Mouse (Mus musculus) natural killer cell, adult 2 months (primary cell): ENCODE data around the gene Sipa1.
"Not testable (repeated sequence)": the region's sequence is repeated elsewhere in the genome, so short reads cannot be mapped to it uniquely, and the experiment has no call there.

Experiments
- DNase-seq, 2 experiments: peaks; one replicate each; pipeline ENCODE4 v3.0.0; 2022; ENCODE audit warnings: low spot score in 2 of 2

Gene Sipa1

DNA sequence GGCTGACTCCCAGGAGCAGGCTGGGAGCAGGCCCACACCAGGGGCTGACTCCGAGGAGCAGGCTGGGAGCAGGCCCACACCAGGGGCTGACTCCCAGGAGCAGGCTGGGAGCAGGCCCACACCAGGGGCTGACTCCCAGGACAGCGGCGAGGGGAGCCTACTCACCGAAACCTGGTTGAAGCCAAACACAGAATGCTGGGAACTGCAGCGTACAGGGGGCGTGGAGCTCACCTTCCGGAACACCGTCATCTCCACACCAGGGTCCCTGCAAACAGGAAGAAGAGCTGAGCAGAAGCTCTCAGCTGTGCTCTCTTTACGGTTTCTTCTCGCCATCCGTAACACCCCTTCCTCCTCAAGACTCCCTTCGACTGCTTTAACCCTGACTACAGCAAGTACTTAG, 23.4 kb upstream of the Sipa1 start:
- not testable (repeated sequence) for DNase-seq

- DNase-seq, result no peak
Measured at GRCm38 (mm10) chr19:5686437-5686836, 22.9 kb upstream of the Sipa1 start.

GRCm38 (mm10) chr19:5685861-5686260, 22.4 kb upstream of the Sipa1 start:
- no peak for DNase-seq

- DNase-seq, result no peak
Measured at GRCm38 (mm10) chr19:5685431-5685830, 21.9 kb upstream of the Sipa1 start.

DNA sequence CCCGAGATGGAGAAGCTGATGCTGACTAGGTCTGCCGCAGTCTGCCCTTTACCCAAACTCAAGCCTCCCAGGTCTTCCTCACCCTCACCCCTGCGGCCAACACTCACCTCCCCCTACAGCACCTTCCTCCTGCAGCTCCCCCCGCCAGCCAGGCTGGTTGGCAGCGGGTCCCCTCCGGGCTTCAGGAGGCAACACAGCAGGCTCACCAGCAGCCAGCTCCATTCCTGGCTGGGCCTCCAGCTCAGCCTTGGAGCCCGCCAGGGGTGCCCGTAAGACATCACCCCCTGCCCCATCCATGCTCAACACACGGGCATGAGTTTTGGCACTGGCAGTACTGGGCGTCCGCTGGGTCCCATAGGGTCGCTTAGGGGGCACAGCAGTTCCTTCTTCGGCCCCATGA, 21.5 kb upstream of the Sipa1 start:
- DNase-seq, result no peak

DNA sequence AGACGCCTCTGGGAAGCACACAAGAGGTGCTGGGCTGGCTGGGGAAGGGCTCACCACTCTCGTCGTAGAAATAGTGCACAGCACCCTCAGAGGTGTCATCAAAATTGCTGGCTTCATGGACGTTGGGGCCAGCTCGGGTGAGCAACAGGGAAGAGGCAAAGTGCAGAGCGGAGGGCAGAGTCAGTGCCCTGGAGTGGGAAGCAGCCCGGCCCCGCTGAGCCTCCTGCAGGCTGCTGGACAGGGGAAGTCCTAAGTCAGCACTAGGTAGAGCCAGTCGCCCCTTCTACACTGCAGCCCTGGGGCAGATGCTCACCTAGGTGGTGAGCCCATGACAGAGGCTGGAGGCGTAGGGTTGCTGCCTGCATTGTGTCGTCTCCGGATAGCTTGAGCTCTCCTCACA, 20.7 kb upstream of the Sipa1 start:
- DNase-seq, result no peak

DNA sequence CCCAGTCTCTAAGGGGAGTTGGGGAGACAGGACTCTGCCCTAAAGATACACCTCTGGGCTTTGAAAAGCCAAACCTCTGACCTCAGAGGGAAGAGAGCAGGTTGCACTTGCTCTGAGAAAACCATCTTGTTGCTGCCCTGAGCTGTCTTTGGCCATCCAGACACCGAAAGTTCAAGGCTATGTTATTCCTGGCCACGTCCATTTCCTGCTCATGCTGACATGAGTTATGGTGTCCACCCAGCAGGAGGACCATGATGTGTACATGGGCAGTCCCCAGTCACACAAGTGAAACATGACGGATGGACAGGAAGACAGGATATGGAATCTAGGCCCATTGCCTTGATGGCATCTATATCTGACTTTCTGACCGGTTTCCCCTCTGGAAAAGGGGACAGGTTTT, 16.9 kb upstream of the Sipa1 start:
- DNase-seq, result no peak

- no peak for DNase-seq
Measured at GRCm38 (mm10) chr19:5668372-5668771, 4.9 kb upstream of the Sipa1 start.

DNA sequence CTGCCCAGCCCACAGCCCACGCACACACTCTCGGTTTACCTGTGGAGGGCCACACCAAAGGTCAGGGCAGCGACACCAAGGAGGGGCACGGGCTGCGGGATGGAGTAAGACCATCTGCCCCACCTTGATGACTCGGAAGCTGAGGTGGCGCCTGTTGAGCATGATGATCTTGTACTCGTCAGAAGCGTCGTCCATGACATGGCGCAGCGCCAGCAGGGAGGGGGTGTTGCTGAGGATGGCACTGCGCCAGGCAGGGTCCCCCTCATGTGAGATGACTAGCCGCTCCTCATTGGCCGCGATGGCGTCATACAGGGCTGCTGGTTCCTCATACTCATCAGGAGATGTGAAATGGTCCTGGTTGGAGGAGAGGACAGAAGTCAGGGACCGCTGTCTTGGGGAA, 2.9 kb upstream of the Sipa1 start:
- DNase-seq, result no peak

DNA sequence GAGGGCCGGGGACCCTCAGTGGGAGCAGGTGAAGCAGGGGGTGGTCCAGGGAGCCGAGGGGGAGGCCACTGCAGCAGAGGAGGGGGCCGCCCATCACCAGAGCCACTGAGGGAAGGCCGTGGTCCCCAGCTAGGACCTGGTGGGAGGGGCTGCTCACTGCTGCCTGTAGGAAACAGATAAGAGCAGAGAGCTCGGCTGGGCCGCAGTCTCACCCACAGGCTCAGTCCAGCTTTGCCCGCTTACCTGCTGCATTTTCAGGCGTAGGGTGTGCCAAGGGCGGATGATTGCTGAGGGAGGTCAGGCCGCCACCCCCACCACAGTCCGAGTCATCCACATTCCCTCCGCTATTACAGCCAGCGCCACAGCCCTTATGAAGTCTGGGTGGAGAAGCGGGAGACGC, 2.0 kb upstream of the Sipa1 start:
- no peak for DNase-seq

- DNase-seq, result no peak
Measured at GRCm38 (mm10) chr19:5664669-5665257, 1.3 kb upstream of the Sipa1 start.

DNA sequence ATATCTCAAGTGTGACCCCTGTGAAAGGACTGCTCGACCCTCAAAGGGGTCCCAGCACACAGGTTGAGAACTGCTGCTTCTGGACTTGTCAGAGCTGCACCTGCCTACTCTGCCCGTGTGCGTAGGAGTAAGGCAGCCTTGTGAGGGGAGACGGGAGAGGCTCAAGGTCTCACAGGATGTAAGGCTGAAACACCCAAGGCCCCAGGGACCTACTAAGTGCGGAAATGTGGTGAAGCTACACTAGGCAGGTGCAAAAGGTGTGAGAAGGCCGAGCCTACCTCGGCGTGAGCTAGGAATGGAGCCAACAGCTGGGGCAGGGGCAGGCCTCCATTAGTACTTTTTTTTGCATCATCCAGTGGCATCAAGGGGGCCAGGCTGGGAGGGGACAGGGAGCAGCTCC, 1.2 kb downstream of the Sipa1 start:
- DNase-seq, result peak; percentile 62 to 76

- DNase-seq, result peak; percentile 56 to 62
Measured at GRCm38 (mm10) chr19:5660942-5661751, 2.4 kb downstream of the Sipa1 start.

GRCm38 (mm10) chr19:5654720-5655298, 8.7 kb downstream of the Sipa1 start:
- DNase-seq, result no peak

DNA sequence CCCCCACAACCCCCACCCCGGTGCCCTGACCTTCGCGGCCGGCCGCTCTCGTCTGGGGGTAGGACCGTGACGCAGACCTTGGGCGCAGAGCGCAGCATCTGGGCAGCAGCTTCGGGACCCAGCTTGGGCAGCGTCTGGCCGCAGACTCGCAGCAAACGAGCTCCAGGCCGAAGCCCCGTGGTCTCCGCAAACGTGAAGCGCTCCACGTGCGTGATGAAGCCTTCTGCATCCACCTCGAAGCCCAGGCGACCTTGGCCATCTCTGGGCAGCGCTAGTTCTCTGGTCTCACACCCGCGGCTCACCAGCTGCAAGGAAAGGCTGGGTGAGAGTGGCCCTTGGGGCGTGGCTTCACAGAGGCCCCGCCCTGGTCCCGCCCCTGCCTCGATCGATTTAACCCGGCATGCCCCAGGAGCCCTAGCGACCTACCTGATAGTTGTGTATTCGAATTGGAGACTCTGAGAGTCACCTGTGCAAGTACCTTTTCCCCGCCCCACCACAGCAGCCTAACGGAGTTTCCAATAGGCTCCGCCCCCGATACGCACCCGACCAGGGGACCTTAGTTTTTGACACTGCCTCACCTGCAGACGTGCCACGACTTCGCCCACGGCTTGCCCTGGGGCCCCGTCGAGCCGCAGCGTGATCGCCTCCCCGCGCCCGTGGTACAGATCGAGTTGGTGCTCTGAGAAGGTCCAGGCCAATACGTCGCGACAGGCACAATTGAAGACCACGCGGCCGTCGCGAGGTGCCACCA, 9.4 kb downstream of the Sipa1 start:
- no peak for DNase-seq

GRCm38 (mm10) chr19:5652570-5652969, 10.9 kb downstream of the Sipa1 start:
- DNase-seq, result no peak

DNA sequence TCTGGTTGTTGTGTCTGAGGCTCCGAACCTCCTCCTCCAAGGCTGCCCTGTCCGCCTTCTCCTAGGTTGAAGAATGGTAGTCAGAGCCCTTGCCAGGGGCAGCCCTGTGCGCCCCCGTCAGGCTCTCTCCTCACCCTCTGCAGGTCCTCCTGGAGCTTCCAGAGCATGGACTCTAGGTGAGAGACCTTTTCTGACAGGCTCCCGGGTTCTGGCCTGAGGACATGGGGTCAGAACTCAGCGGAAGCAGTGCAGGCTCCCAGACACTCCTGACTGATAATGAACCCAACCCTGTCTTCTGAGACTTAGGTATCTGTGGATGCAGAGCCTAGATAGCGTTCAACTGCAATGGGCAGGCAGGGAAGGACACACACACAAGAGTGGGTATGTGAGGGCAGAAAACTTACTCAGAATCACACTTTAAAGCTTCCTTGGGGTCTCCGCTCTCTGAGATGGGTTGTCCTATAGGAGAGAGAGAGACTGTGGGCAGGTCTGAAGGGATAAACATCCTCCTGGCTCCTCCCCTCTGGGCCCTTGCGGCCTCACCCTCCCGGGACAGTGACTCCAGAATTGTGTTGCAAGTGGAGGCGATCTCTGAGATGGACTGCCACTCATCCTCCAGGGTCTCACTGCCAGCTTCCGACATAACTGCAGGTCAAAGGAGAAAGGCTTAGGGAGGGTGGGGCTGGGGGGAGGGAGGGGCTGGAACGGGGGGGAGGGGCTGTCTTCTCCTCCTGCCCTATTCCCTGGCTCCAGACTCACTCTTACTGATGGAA, 11.8 kb downstream of the Sipa1 start:
- DNase-seq, result no peak

DNA sequence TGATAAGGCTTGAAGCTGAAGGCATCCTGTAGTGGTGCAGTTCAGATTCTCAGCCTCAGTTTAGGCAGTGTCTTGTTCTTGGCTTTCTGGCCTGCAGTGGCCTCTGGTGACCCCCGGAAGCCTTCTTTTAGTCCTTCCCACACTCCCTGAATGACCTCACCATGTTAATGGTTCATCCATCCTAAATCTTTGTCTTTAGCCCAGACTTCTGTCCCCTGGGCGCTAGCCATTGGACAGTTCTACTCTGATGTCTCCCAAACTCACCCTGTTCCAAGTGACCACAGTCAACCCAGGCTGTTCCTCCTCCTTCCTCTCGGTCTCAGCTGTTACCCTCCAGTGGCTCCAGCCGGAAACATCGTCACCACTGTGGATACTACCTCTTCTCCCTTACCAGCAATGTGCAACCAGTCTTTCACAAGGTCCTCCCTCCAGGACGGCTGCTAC, 14.2 kb downstream of the Sipa1 start:
- DNase-seq, result peak; percentile 21 to 22

DNA sequence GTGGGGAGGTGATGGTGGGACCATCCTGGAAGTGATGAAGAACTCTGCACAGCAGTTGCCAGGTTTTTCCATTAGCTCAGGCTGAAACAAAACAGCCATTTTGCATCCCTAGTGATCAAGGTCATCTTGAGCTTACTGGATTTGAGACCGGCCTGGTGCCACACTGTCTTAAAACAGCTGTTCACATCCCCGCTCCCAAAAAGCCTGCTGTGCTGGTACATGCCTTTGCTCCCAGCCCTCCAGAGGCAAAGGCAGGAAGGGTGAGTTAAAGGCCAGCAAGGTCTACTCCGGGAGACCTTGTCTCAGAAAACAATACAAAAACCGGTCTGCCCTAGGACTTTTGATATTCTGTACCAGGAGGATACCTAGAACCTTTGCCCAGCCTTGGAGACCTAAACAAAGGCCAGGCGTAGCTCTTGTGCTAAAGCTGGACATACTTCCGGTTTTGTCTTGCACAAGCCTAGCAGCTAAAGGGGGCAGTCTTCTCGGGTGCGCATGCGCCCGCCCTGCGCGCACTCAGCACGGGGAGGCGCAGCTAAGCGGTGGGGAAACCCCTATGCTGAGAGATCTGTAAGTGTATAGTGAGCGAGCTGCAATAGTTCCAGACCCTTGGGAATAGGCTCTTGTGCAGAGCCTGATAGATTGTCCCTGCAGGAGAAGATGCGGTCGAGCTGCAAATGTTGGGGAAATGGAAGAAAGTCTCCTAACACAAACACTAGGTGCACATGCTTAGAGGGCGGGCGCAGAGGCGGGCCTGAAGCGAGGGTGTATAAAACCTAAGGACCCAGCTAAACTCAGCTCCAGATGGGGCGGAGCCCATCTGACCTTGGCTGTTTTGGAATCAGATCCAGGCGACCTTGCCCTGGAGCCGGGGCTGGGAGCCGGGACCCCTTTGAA, 14.9 kb downstream of the Sipa1 start:
- DNase-seq, result peak; percentile 88

- DNase-seq, result no peak
Measured at GRCm38 (mm10) chr19:5647791-5648190, 15.7 kb downstream of the Sipa1 start.
